Mouse (Mus musculus): ENCODE data around the gene Zfp663. TPM values are rescaled to one million over a fixed set of nuclear protein-coding genes. Genes with fewer than 3 reads are reported as not detected.
A peak's percentile ranks its signal among the peaks of the same experiment; 100 is the strongest.

The Zfp663 gene
- polyA plus RNA-seq, 1 experiment from 2014 or later, result 6.2 TPM

- peak overlapping the region; percentile 62; the same call in 1 of the 2 replicates for H3K27ac ChIP-seq
- H3K9me3 ChIP-seq (ENCODE audit: control insufficient read depth, low read length), result no peaks in the 10 kb centered on the region
- H3K9ac ChIP-seq, result no peak overlapping the region; the same call in 1 of the 2 replicates
- no peak overlapping the region for H3K4me2 ChIP-seq (replicated peaks)
- H3K4me1 ChIP-seq (replicated peaks; ENCODE audit: control insufficient read depth, insufficient read depth, low read length), result peaks cover 11% of the 10 kb centered on the region; the same call in 1 of the 2 replicates
- H3K36me3 ChIP-seq (replicated peaks; ENCODE audit: control insufficient read depth, insufficient read depth), result no peaks in the 10 kb centered on the region
- H3K4me3 ChIP-seq (replicated peaks; ENCODE audit: low read length), result no peak overlapping the region
- DNase-seq (ENCODE audit: low spot score) (no peak), ATAC-seq (ENCODE audit: low FRiP score) (peak; percentile 60)
- 64% methylated on average over 15 of the region's 15 CpGs for WGBS
- no peaks in the 10 kb centered on the region for H3K27me3 ChIP-seq (ENCODE audit: control insufficient read depth, insufficient read depth, low read length)
Measured at GRCm38 (mm10) chr2:165398164-165398785, 29.7 kb upstream of the Zfp663 start.

DNA sequence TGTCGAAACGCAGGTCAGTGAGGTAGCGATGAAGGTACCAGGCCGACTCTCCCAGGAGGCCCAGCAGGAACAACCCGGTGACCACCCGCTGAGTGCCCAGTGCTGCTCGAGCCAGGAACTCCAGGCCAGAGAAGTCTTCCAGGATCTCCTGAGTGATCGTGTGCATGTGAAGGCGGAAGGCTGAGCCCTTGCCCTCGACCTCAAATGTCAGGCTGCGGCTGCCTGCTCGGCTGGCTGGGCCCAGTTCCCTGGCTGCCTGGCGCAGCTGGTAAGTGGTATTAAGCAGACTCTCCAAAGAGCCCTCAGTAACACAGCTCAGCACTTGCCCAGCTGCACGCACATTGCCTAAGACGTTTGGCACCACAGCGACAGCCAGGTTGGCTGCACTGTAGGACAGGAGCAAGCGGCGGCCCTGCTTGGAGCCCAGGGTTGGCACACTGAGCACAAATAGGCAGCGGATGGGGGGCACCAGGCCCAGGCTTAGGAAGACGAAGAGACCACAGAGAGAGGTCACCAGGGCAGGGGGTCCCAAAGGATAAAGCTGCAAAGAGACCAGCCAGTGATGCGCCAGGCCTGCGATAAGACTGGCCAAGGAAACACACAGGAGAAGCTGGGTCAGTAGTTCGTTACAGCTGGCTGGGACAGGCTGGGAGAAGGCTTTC lies 29.1 kb upstream of the Zfp663 start:
- Histone ChIP-seq H3K4me3 (replicated peaks; ENCODE audit: low read length) (no peak overlapping the region), H3K27ac (peak overlapping the region; percentile 62; the same call in 1 of the 2 replicates), H3K36me3 (replicated peaks; ENCODE audit: control insufficient read depth, insufficient read depth) (no peaks in the 10 kb centered on the region), H3K4me2 (replicated peaks) (no peak overlapping the region), H3K4me1 (replicated peaks; ENCODE audit: control insufficient read depth, insufficient read depth, low read length) (peaks cover 11% of the 10 kb centered on the region; the same call in 1 of the 2 replicates), H3K9me3 (ENCODE audit: control insufficient read depth, low read length) (no peaks in the 10 kb centered on the region), H3K27me3 (ENCODE audit: control insufficient read depth, insufficient read depth, low read length) (no peaks in the 10 kb centered on the region), H3K9ac (peak overlapping the region; percentile 20; the same call in 1 of the 2 replicates)
- 0 out of 2 replicates have a peak, but pooled peaks have one; percentile 27 for ATAC-seq (ENCODE audit: low FRiP score)
- no peak for DNase-seq (ENCODE audit: low spot score)
- WGBS, result 59% methylated on average over 23 of the region's 23 CpGs

- ATAC-seq (ENCODE audit: low FRiP score) (no peak; the same call in 1 of the 2 replicates), DNase-seq (ENCODE audit: low spot score) (no peak)
- Histone ChIP-seq H3K4me1 (replicated peaks; ENCODE audit: control insufficient read depth, insufficient read depth, low read length) (peaks cover 11% of the 10 kb centered on the region; the same call in 1 of the 2 replicates), H3K27me3 (ENCODE audit: control insufficient read depth, insufficient read depth, low read length) (no peaks in the 10 kb centered on the region), H3K9me3 (ENCODE audit: control insufficient read depth, low read length) (no peaks in the 10 kb centered on the region), H3K27ac (no peak overlapping the region), H3K4me2 (replicated peaks) (no peak overlapping the region), H3K9ac (0 out of 2 replicates have a peak overlapping the region, but pooled peaks have one; percentile 20), H3K4me3 (replicated peaks; ENCODE audit: low read length) (no peak overlapping the region), H3K36me3 (replicated peaks; ENCODE audit: control insufficient read depth, insufficient read depth) (no peaks in the 10 kb centered on the region)
- WGBS, result 38% methylated on average over 20 of the region's 20 CpGs
Measured at GRCm38 (mm10) chr2:165396831-165397501, 28.4 kb upstream of the Zfp663 start.

- H3K27me3 ChIP-seq (ENCODE audit: control insufficient read depth, insufficient read depth, low read length), result no peaks in the 10 kb centered on the region
- DNase-seq (ENCODE audit: low spot score) (no peak), ATAC-seq (ENCODE audit: low FRiP score) (no peak)
- no peak overlapping the region for H3K4me2 ChIP-seq (replicated peaks)
- H3K4me3 ChIP-seq (replicated peaks; ENCODE audit: low read length), result no peak overlapping the region
- H3K36me3 ChIP-seq (replicated peaks; ENCODE audit: control insufficient read depth, insufficient read depth), result no peaks in the 10 kb centered on the region
- no peaks in the 10 kb centered on the region for H3K9me3 ChIP-seq (ENCODE audit: control insufficient read depth, low read length)
- peaks cover 5% of the 10 kb centered on the region for H3K4me1 ChIP-seq (replicated peaks; ENCODE audit: control insufficient read depth, insufficient read depth, low read length)
- H3K9ac ChIP-seq, result no peak overlapping the region
- no peak overlapping the region for H3K27ac ChIP-seq
- 81% methylated on average over 4 of the region's 4 CpGs for WGBS
Measured at GRCm38 (mm10) chr2:165392156-165392555, 23.6 kb upstream of the Zfp663 start.

- DNase-seq (ENCODE audit: low spot score), result peak; percentile 75
- Histone ChIP-seq H3K36me3 (replicated peaks; ENCODE audit: control insufficient read depth, insufficient read depth) (peaks cover 3% of the 10 kb centered on the region; the same call in 1 of the 2 replicates), H3K4me1 (replicated peaks; ENCODE audit: control insufficient read depth, insufficient read depth, low read length) (peaks cover 8% of the 10 kb centered on the region), H3K4me3 (replicated peaks; ENCODE audit: low read length) (no peak overlapping the region), H3K9ac (no peak overlapping the region), H3K4me2 (replicated peaks) (no peak overlapping the region), H3K27ac (no peak overlapping the region), H3K9me3 (ENCODE audit: control insufficient read depth, low read length) (no peaks in the 10 kb centered on the region), H3K27me3 (ENCODE audit: control insufficient read depth, insufficient read depth, low read length) (no peaks in the 10 kb centered on the region)
- 16% methylated on average over 8 of the region's 8 CpGs for WGBS
- no peak for ATAC-seq (ENCODE audit: low FRiP score)
Measured at GRCm38 (mm10) chr2:165391561-165391960, 23.0 kb upstream of the Zfp663 start.

DNA sequence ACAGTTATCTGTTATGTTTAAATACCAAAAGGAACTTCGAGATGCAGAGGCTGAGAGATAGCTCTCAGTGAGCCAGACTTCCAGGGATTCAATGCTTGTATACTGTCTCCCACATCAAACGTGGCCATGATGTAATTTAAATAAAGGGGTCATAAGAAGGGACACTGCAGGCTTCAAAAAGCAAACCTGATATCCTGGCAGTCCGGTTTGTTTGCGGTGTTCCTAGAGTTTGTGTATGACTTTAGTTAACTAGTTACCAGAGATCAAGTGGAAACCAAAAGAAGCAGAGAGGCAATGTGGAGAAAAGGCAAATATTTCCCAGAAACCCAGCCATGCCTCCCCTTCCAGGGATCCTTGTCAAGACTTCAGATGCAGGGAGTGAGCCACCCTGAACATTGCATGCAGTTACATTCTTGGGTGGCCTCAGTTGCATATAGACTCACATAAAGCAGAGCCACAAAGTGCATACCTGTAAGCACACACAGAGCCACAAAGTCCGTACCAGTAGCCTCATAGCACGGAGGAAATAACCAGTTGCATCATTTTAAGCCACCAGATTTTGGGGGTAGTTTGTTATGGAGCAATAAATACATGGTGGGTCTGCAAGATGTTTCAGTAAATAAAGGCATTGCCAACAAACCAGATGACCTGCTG lies 20.9 kb upstream of the Zfp663 start:
- WGBS, result 90% methylated on average over 6 of the region's 6 CpGs
- no peak for DNase-seq (ENCODE audit: low spot score)
- H3K4me2 ChIP-seq (replicated peaks), result no peak overlapping the region
- peaks cover 9% of the 10 kb centered on the region for H3K4me1 ChIP-seq (replicated peaks; ENCODE audit: control insufficient read depth, insufficient read depth, low read length)
- H3K27ac ChIP-seq, result no peak overlapping the region
- peaks cover 24% of the 10 kb centered on the region for H3K36me3 ChIP-seq (replicated peaks; ENCODE audit: control insufficient read depth, insufficient read depth)
- H3K9me3 ChIP-seq (ENCODE audit: control insufficient read depth, low read length), result no peaks in the 10 kb centered on the region
- no peak for ATAC-seq (ENCODE audit: low FRiP score)
- no peak overlapping the region for H3K4me3 ChIP-seq (replicated peaks; ENCODE audit: low read length)
- H3K27me3 ChIP-seq (ENCODE audit: control insufficient read depth, insufficient read depth, low read length), result no peaks in the 10 kb centered on the region
- H3K9ac ChIP-seq, result no peak overlapping the region

GRCm38 (mm10) chr2:165387844-165388495 lies 19.4 kb upstream of the Zfp663 start, which contains the start of gene Zfp334:
Gene Zfp334 (minus strand): TSS chr2:165388259.
- peak; percentile 92 for ATAC-seq (ENCODE audit: low FRiP score)
- H3K27me3 ChIP-seq (ENCODE audit: control insufficient read depth, insufficient read depth, low read length), result no peaks in the 10 kb centered on the region
- no peaks in the 10 kb centered on the region for H3K9me3 ChIP-seq (ENCODE audit: control insufficient read depth, low read length)
- peaks cover 9% of the 10 kb centered on the region for H3K4me1 ChIP-seq (replicated peaks; ENCODE audit: control insufficient read depth, insufficient read depth, low read length)
- H3K4me3 ChIP-seq (replicated peaks; ENCODE audit: low read length), result peak within 1 kb of the TSS; percentile 80
- peaks cover 39% of the 10 kb centered on the region for H3K36me3 ChIP-seq (replicated peaks; ENCODE audit: control insufficient read depth, insufficient read depth)
- peak within 1 kb of the TSS; percentile 87 for H3K27ac ChIP-seq
- peak within 1 kb of the TSS; percentile 86 for H3K4me2 ChIP-seq (replicated peaks)
- DNase-seq (ENCODE audit: low spot score), result peak; percentile 99
- under 1% methylated on average over 40 of the region's 40 CpGs for WGBS
- peak within 1 kb of the TSS; percentile 88 for H3K9ac ChIP-seq

GRCm38 (mm10) chr2:165387370-165387769 lies 18.8 kb upstream of the Zfp663 start:
- Histone ChIP-seq H3K36me3 (replicated peaks; ENCODE audit: control insufficient read depth, insufficient read depth) (peaks cover 45% of the 10 kb centered on the region), H3K4me3 (replicated peaks; ENCODE audit: low read length) (peak overlapping the region; percentile 80), H3K9me3 (ENCODE audit: control insufficient read depth, low read length) (no peaks in the 10 kb centered on the region), H3K27ac (peak overlapping the region; percentile 87), H3K4me1 (replicated peaks; ENCODE audit: control insufficient read depth, insufficient read depth, low read length) (peaks cover 9% of the 10 kb centered on the region), H3K27me3 (ENCODE audit: control insufficient read depth, insufficient read depth, low read length) (no peaks in the 10 kb centered on the region), H3K9ac (peak overlapping the region; percentile 88), H3K4me2 (replicated peaks) (peak overlapping the region; percentile 86)
- DNase-seq (ENCODE audit: low spot score), result no peak
- no peak for ATAC-seq (ENCODE audit: low FRiP score)
- WGBS, result 4% methylated on average over 4 of the region's 4 CpGs
